ENCODE assay signal across 19 mouse cellular contexts in the genomic region with DNA sequence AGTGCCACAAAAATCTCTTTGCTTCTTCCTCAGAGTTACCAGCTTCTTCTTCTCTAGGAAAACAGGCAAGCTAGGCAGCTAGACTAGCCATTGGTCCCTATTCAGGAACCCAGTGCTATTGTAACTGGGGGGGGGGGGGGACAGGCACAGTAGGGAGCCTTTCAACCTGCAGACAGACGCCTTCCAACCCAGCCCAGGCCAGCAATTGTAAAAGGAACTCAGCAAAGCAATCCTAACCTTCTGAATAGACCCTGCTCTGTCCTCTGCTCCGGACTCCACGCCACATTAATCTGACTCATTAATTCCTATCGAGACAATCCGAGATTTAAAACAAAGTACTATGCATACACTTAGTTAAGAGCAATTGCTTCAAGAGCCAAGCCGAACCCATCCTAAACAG. TPM values are rescaled to one million over a fixed set of nuclear protein-coding genes. Genes with fewer than 3 reads are reported as not detected.
DNase-seq lines count a peak whose midpoint lies in the region; ATAC-seq and TF ChIP-seq lines count a peak whose summit lies in the region.
"Had no signal": no experiment of that assay in that cellular context is flagged by ENCODE, and none has a peak within 500 bp of the region (broad histone marks: within the 10 kb centered on the region; RNA-seq: fewer than 3 reads in every experiment).

No protein-coding gene starts in this region.

- H3K4me2 ChIP-seq in hindbrain, embryonic 12.5 days (replicated peaks) = no peak overlapping the region
- H3K4me2 ChIP-seq in hindbrain, embryonic 14.5 days (replicated peaks) = no peak overlapping the region
- no peak overlapping the region; the same call in 1 of the 2 replicates for H3K4me2 ChIP-seq in neural tube, embryonic 12.5 days (replicated peaks)
- H3K4me2 ChIP-seq in neural tube, embryonic 15.5 days = no peak overlapping the region
- no peak overlapping the region for H3K4me2 ChIP-seq in stomach, postnatal 0 days (replicated peaks; ENCODE audit: low read depth)
- H3K4me2 ChIP-seq: embryonic facial prominence, embryonic 13.5 days had no signal

- no peaks in the 10 kb centered on the region for H3K9me3 ChIP-seq in hindbrain, embryonic 12.5 days (replicated peaks)
- no peaks in the 10 kb centered on the region for H3K9me3 ChIP-seq in hindbrain, embryonic 14.5 days (ENCODE audit: control insufficient read depth, low read length)
- H3K9me3 ChIP-seq in neural tube, embryonic 12.5 days = no peaks in the 10 kb centered on the region
- H3K9me3 ChIP-seq in neural tube, embryonic 15.5 days (replicated peaks) = no peaks in the 10 kb centered on the region
- no peaks in the 10 kb centered on the region for H3K9me3 ChIP-seq in stomach, postnatal 0 days (ENCODE audit: control insufficient read depth, low read length)
- H3K9me3 ChIP-seq: embryonic facial prominence, embryonic 13.5 days had no signal

- TF ChIP-seq POLR2A in brain, embryonic 14.5 days (IDR thresholded peaks at IDR 0.05; ENCODE audit: borderline replicate concordance, extremely low read depth, insufficient read depth, insufficient read length, poor library complexity, severe bottlenecking) = no peak

- no peaks in the 10 kb centered on the region; the same call in 1 of the 2 replicates for H3K27me3 ChIP-seq in hindbrain, embryonic 12.5 days
- H3K27me3 ChIP-seq in hindbrain, embryonic 14.5 days (ENCODE audit: control insufficient read depth, insufficient read depth, low read length) = no peaks in the 10 kb centered on the region
- 0 out of 2 replicates have a peak, but pooled peaks cover 2% of the 10 kb centered on the region for H3K27me3 ChIP-seq in neural tube, embryonic 12.5 days (replicated peaks)
- no peaks in the 10 kb centered on the region for H3K27me3 ChIP-seq in neural tube, embryonic 15.5 days (replicated peaks)
- peaks cover 3% of the 10 kb centered on the region; the same call in 1 of the 2 replicates for H3K27me3 ChIP-seq in stomach, postnatal 0 days (ENCODE audit: control insufficient read depth, insufficient read depth, low read length)

- ATAC-seq in hindbrain, embryonic 12.5 days (ENCODE audit: low FRiP score) = peak; percentile 19; the same call in 1 of the 2 replicates
- ATAC-seq in hindbrain, embryonic 14.5 days (ENCODE audit: low FRiP score) = no peak
- ATAC-seq in neural tube, embryonic 12.5 days (ENCODE audit: low FRiP score, low read depth) = 0 out of 2 replicates have a peak, but pooled peaks have one; percentile 63
- ATAC-seq in neural tube, embryonic 15.5 days (ENCODE audit: low FRiP score) = no peak
- ATAC-seq in stomach, postnatal 0 days (ENCODE audit: low FRiP score, low TSS enrichment) = no peak
- ATAC-seq: intestine, postnatal 0 days had no signal

- no peaks in the 10 kb centered on the region for H3K4me1 ChIP-seq in hindbrain, embryonic 12.5 days
- H3K4me1 ChIP-seq in hindbrain, embryonic 14.5 days (replicated peaks; ENCODE audit: control insufficient read depth, insufficient read depth, low read length) = no peaks in the 10 kb centered on the region
- H3K4me1 ChIP-seq in neural tube, embryonic 12.5 days = peaks cover 5% of the 10 kb centered on the region; the same call in 1 of the 2 replicates
- no peaks in the 10 kb centered on the region for H3K4me1 ChIP-seq in neural tube, embryonic 15.5 days
- no peaks in the 10 kb centered on the region for H3K4me1 ChIP-seq in stomach, postnatal 0 days (replicated peaks; ENCODE audit: control insufficient read depth, insufficient read depth)
- H3K4me1 ChIP-seq: embryonic facial prominence, embryonic 13.5 days had no signal

- no peak overlapping the region for H3K4me3 ChIP-seq in hindbrain, embryonic 12.5 days
- no peak overlapping the region for H3K4me3 ChIP-seq in hindbrain, embryonic 14.5 days (replicated peaks; ENCODE audit: low read length)
- H3K4me3 ChIP-seq in neural tube, embryonic 12.5 days = no peak overlapping the region
- no peak overlapping the region for H3K4me3 ChIP-seq in neural tube, embryonic 15.5 days (replicated peaks)
- no peak overlapping the region for H3K4me3 ChIP-seq in stomach, postnatal 0 days (ENCODE audit: low read depth, low read length)
- H3K4me3 ChIP-seq: embryonic facial prominence, embryonic 13.5 days; erythroblast, embryonic 14.5 days; heart, adult 2 months; layer of hippocampus, adult 2 months; myocyte had no signal

- no peak for TF ChIP-seq CTCF in brain, embryonic 14.5 days (IDR thresholded peaks at IDR 0.05; ENCODE audit: borderline replicate concordance, extremely low read depth, insufficient read depth, insufficient read length)
- TF ChIP-seq CTCF in stomach, postnatal 0 days (IDR thresholded peaks at IDR 0.05; ENCODE audit: low read depth) = no peak

- H3K36me3 ChIP-seq in hindbrain, embryonic 12.5 days = no peaks in the 10 kb centered on the region
- no peaks in the 10 kb centered on the region for H3K36me3 ChIP-seq in hindbrain, embryonic 14.5 days (replicated peaks; ENCODE audit: control insufficient read depth, insufficient read depth)
- H3K36me3 ChIP-seq in neural tube, embryonic 12.5 days = no peaks in the 10 kb centered on the region
- no peaks in the 10 kb centered on the region for H3K36me3 ChIP-seq in neural tube, embryonic 15.5 days
- H3K36me3 ChIP-seq in stomach, postnatal 0 days (ENCODE audit: control insufficient read depth, insufficient read depth, low read length) = no peaks in the 10 kb centered on the region
- H3K36me3 ChIP-seq: embryonic facial prominence, embryonic 13.5 days had no signal

- H3K9ac ChIP-seq in hindbrain, embryonic 12.5 days = no peak overlapping the region
- no peak overlapping the region for H3K9ac ChIP-seq in hindbrain, embryonic 14.5 days
- no peak overlapping the region for H3K9ac ChIP-seq in neural tube, embryonic 12.5 days
- H3K9ac ChIP-seq in neural tube, embryonic 15.5 days (replicated peaks) = no peak overlapping the region
- H3K9ac ChIP-seq in stomach, postnatal 0 days (ENCODE audit: low read length) = no peak overlapping the region
- H3K9ac ChIP-seq: embryonic facial prominence, embryonic 13.5 days had no signal

- H3K27ac ChIP-seq in hindbrain, embryonic 12.5 days = no peak overlapping the region
- no peak overlapping the region for H3K27ac ChIP-seq in hindbrain, embryonic 14.5 days
- no peak overlapping the region for H3K27ac ChIP-seq in neural tube, embryonic 12.5 days
- H3K27ac ChIP-seq in neural tube, embryonic 15.5 days (replicated peaks) = no peak overlapping the region
- H3K27ac ChIP-seq in stomach, postnatal 0 days (replicated peaks) = no peak overlapping the region
- H3K27ac ChIP-seq: embryonic facial prominence, embryonic 13.5 days; heart, adult 2 months; layer of hippocampus, adult 2 months had no signal

- WGBS in hindbrain, embryonic 12.5 days = 15% methylated on average over 6 of the region's 6 CpGs
- WGBS in hindbrain, embryonic 14.5 days = 3% methylated on average over 6 of the region's 6 CpGs
- 10% methylated on average over 6 of the region's 6 CpGs for WGBS in neural tube, embryonic 12.5 days
- WGBS in neural tube, embryonic 15.5 days = 4% methylated on average over 6 of the region's 6 CpGs
- WGBS in stomach, postnatal 0 days = 34% methylated on average over 6 of the region's 6 CpGs

- no peak for TF ChIP-seq EP300 in stomach, postnatal 0 days (optimal IDR thresholded peaks at IDR 0.05)

- DNase-seq in hindbrain, embryonic 14.5 days (ENCODE audit: low spot score) = no peak
- DNase-seq in brain, embryonic 14.5 days (ENCODE audit: low read depth) = peak; percentile 21
- no peak for DNase-seq in left cerebral cortex, adult 11 months (ENCODE audit: low spot score)
- no peak for DNase-seq in stomach, postnatal 0 days (ENCODE audit: low spot score)
- DNase-seq: adrenal gland, postnatal 25 days; cerebellum, adult 9-11 months; gastrocnemius, postnatal 36 days; heart, adult 2 months; kidney, postnatal 25 days; lung, postnatal 4 days; thymus, postnatal 4 days had no signal

RNA-seq across cellular contexts. Expression of a gene that starts 26.4 kb away (rescaled TPM):
- 99.4 and 103 TPM in 2 replicates for polyA plus RNA-seq in hindbrain, embryonic 12.5 days (2016; fragmentation: Nextera tagmentation; extraction: Ambion mirVana)
- 136 and 146 TPM in 2 replicates for polyA plus RNA-seq in hindbrain, embryonic 14.5 days (2014; fragmentation: Nextera tagmentation; extraction: Ambion mirVana)
- 104 and 117 TPM in 2 replicates for polyA plus RNA-seq in neural tube, embryonic 12.5 days (2016; fragmentation: Nextera tagmentation; extraction: Ambion mirVana)
- 138 and 141 TPM in 2 replicates for polyA plus RNA-seq in neural tube, embryonic 15.5 days (2015; fragmentation: Nextera tagmentation; extraction: Ambion mirVana)
- 72.2 and 76.9 TPM in 2 replicates for polyA plus RNA-seq in brain, embryonic 14.5 days (2012; rRNA removed)
- 124 and 129 TPM in 2 replicates for polyA plus RNA-seq in stomach, postnatal 0 days (2015; fragmentation: Nextera tagmentation; extraction: Ambion mirVana)

Comparison
In these comparisons a context has a peak if more than half of its experiments do, and no peak if none do; other contexts are left out.
1. ATAC-seq: peak in hindbrain, embryonic 12.5 days (single experiment) and neural tube, embryonic 12.5 days (single experiment); none in hindbrain, embryonic 14.5 days (single experiment), neural tube, embryonic 15.5 days (single experiment) and stomach, postnatal 0 days (single experiment).